Mouse (Mus musculus) C2C12 (cell line): ENCODE results near the gene Efhd2.

Experiments used
- CEBPB ChIP-seq: IDR thresholded peaks from one replicate; pipeline ENCODE4 v1.6.1; 2011; ENCODE audit warnings: low read depth, mild to moderate bottlenecking, control low read depth, moderate library complexity
- CTCF ChIP-seq: IDR thresholded peaks from one replicate; pipeline ENCODE4 v1.5.1; 2011; ENCODE audit not compliant: control insufficient read depth, insufficient read depth, insufficient read length
- MAX ChIP-seq: IDR thresholded peaks from one replicate; pipeline ENCODE4 v1.6.1; 2011; ENCODE audit warnings: mild to moderate bottlenecking, control low read depth
- MYOD1 ChIP-seq: IDR thresholded peaks from one replicate; pipeline ENCODE4 v1.6.1; 2011; ENCODE audit warnings: low read depth; ENCODE audit not compliant: control insufficient read depth, insufficient read length
- USF1 ChIP-seq: IDR thresholded peaks from one replicate; pipeline ENCODE4 v1.6.1; 2011; ENCODE audit warnings: low read depth, mild to moderate bottlenecking, control low read depth, moderate library complexity

- TF ChIP-seq CTCF (no peak), USF1 (no peak), MYOD1 (no peak), CEBPB (no peak), MAX (no peak)
These were observed 13.0 kb downstream of the Efhd2 start for GRCm38 (mm10) chr4:141861591-141862295.
